Mouse (Mus musculus) gastrocnemius, postnatal 36 days (tissue): ENCODE measurements at regions not wholly inside any gene's neighbourhood (a gene's known extent, or its start where the extent isn't known, plus 50 kb on each side); places are given as distances from the start of the nearest gene placed in this dataset.

Experiments
- DNase-seq, 2 experiments: peaks; one replicate each; pipeline ENCODE4 v3.0.0; 2022
- intact Hi-C: fragments of 180-260 bp; cut with DNase I; formaldehyde crosslinking; loops from one replicate; pipeline ENCODE4 v1.15.1; 2025

DNA sequence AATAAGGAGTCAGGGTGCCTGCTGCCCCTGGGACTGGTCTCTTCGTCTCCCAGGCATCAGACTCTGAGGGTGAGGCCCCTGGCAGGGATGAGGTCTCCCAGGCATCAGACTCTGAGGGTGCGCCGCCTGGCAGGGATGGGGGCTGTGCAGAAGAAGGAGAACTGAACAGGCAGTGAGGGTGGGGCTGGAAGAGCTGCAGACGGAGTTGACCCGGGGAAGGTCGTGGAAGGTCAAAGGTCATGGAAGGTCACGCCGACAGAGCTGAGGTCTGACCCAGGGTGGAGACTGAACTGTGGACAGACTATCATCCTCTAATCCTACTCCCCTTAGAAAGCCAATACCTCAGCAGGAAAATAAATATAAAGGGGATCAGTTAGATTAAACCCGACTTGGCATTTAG, 50.6 kb upstream of the Grik3 start:
- intact Hi-C loops: no loop called here
- no peak for DNase-seq

DNA sequence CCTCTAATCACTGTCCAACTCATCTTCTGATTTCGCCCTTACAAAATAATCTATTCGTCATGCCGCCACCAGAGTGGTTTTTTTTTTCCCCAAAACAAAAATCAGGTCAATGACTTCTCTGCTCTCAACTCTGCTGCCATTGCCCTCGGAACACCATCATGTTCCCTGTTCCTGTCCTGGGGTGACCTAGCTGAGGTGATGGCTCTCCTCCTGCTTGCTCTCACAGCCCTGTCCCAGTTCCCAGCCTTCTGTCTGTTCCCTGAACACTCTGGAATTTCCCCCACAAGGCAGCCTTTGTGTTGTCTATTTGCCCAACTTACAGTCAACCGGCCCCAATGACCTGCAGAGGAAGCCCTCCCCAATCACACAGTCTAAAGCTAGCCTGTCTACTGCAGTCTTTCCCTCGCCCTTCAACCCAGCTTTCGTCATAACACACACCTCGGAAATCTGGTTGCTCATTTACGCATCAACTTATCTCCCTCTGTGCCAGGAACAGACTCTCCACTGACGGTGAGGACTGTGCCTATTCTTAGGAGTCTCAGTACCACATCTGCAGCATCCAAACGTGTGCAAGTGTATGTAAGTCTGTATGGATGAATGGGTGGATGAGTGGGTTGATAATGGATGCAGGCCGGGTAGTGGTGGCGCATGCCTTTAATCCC, 53.2 kb upstream of the Grik3 start:
- intact Hi-C loops: no loop called here

DNA sequence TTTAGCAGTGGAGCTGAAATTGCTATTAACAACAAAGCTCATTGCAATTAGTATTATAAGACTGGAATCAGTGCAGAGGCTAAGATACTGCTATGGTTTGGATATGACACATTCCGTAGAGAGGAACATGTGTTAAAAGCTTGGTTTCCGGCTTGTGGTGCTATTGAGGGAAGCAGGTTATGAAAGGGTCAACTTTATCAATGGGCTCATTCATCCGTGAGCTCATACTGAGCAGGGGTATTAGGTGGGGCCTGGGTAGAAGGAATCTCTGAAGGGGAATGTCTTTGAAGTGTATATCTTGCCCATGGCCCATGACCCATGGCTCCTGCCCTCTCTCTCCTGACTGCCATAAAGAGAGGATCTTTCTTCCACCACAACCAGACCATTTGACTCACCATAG, 57.0 kb upstream of the Grik3 start:
- intact Hi-C loops: no loop called here

More for the DNA sequence above, 53.2 kb upstream of the Grik3 start:
- DNase-seq: no peak

DNA sequence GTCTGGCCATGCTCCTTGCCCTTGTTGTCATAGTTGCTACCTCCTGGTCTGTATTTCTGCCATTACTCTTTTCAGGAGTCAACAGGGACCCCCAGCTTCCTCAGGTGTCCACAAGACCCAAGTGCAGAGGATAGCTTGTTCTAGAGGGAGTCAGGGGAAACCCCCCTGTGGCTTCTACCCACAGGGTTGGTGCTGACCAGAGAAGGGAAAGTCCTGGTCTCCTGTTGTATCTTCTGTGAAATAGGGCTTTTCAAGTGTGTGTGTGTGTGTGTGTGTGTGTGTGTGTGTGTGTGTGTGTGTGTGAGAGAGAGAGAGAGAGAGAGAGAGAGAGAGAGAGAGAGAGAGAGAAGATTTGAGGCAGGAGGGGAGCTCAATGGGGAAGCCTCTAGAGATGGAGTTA, 58.9 kb upstream of the Grik3 start:
- no peak for DNase-seq
- intact Hi-C loops: no loop called here

More for the DNA sequence above, 57.0 kb upstream of the Grik3 start:
- no peak for DNase-seq

DNA sequence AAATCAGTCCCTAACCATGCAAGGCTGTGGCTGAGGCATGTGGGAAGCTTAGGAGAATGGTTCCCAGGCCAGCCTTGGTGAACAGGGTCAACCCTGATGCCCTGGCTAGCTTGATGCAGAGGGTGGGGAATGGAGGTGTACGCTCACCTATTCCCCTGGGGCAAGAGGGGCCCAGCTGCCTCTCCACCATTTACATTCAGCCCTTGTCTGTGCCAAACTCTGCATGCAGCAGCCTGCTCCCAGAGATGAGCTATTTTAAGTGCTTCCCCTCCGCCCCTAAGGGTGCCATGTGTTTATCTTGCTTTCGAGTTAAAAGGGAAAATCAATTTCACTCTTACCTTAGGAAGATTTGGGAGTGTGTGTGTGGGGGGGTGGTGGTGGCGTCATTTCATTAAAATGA, 59.7 kb upstream of the Grik3 start:
- intact Hi-C loops: no loop called here
- no peak for DNase-seq

DNA sequence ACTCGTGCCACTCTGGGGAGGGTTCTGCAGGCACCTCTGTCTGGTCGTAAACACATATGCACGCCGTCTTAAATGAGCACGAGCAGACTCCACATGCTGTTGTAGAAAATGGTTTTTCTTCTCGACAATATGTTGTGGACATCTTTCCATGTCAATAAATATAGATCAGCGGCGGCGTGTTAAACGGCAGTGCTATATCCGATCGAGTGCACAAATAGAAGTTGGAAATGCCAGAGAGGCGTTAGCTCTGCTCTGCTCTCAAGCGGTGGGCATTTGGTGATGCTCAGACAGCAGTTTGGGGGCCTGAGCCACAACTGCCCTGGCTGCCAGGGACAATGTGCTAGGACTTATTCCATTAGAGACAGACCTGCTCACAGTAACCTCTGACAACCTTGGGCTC, 61.8 kb upstream of the Grik3 start:
- no peak for DNase-seq
- intact Hi-C loops: no loop called here

DNA sequence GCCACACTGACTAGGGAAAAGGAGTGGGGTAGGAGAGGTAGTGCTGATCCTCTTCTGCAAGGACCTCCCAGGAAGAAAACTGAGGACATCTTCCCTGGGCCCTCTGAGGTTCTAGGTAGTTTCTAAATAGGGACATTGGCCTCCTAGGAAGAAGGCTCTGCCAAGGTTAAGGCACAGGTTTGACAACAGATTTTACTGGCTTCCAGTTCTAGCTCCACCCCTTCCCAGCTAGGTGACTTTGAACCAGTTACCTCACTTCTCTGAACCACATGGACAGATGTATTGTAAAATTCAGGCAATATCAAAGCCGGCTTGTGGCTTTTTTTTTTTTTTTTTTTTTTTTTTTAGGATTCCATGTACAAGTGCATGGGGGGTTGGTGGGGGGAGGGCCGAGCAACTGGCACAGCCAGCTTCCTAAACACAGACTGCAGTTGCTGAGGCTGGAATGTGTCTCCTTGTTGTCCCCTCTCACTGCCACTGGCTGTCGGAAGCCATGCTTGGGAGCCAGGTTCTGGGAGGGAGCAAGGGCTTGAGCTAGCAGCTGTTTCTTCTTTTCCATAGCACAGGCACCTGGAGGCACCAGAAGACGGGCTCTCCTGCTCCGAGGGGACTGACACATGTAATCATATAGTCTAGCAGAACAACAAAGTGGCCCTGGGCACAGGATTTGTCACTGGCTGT, 69.8 kb upstream of the Grik3 start:
- no peak for DNase-seq
- intact Hi-C loops: no loop called here

DNA sequence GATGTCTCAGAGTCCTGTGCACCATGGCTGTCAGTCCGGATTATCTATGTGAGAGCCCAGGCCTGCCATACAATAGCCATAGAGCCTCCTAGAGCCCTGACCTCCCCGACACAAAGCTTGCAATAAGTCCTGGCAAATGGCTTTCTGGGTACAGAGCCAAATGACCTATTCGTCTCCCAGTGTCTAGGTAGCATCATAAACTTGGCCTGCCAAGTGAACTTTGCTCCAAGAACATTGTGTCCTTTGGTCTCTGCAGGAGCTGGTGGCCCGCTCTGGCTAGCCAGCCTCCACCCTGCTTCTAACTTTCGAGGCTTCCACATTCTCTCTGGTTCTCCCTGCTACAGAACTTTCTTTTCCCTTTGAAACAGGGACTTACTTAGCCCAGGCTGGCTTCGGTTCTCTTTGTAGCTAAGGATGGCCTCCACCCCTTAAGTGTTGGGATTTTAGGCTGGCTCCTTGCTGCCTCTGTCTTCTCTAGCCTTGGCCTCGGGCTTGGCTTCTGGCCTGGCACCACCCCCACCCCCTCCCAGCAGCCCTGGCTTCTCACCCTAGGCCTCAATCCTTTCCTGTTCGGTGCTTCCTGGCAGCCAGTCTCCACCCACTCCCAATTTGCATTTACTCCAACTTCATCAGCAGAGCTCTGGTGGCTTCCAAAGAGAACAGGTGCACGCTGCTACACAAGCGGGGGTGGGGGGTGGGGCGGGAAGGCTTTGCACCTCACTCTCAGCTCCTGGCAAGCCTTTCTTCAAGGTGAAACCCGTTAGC, 70.8 kb upstream of the Grik3 start:
- intact Hi-C loops: no loop called here
- DNase-seq: no peak

DNA sequence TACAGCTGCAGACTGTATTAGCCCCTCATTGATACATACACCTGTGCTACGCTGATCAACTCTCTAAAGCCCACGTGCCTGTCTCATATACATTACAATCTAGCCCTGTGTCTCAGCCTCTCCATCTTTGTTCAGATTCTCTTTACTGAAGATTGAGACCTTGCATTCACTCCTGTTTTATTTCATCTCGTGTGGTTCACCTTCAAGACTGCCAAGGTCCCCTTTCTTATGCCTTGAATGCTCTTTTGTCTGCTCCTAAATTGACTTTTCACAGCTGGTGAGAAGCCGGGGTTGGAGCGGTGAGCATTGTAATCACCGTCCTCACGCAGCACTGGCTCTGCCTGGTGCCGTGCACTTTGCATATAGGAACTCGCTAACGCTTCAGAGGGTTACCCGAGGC, 75.2 kb upstream of the Grik3 start:
- intact Hi-C loops: no loop called here
- no peak for DNase-seq

DNA sequence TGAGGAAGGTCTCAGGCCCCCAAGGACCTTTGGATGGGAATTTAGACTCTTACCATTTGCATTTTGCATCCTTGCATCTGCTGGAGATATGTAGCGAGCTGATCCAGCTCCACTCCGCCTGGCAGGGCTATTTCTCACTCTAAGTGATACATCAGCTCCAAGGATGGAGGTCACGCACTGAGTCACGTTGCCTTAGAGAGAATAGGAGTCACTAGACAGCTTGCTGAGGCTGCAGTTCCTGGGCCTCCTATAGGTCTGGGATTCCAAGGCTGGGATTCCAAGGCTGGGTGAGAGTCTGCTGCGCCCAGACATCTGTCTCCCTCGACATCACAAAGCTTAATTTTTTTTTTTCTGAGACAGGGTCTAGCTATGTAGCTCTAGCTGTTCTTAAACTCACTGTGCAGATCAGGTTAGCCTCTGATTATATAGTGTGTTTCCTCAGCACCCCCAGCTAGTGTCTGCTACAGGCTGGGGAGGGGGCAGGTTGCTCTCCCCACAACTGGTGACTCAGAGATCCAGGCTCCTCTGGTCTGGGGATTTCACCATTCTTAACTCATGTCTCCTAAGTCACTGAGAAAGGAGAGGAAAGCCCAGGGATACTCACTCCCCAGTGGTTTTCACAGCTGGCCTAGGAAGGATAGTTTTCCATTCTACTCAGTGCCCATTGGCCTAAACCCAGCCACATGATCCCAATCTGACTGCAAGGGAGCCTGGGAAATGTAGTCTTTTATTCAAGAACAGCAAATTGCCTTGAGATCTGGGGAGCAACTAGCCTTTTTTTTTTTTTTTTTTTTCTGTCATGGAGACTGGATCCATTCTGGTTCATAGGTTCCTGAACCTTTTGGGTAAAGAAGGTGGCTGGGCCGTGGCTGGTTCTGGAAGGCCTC, 76.4 kb upstream of the Grik3 start:
- DNase-seq: no peak
- intact Hi-C loops: no loop called here

DNA sequence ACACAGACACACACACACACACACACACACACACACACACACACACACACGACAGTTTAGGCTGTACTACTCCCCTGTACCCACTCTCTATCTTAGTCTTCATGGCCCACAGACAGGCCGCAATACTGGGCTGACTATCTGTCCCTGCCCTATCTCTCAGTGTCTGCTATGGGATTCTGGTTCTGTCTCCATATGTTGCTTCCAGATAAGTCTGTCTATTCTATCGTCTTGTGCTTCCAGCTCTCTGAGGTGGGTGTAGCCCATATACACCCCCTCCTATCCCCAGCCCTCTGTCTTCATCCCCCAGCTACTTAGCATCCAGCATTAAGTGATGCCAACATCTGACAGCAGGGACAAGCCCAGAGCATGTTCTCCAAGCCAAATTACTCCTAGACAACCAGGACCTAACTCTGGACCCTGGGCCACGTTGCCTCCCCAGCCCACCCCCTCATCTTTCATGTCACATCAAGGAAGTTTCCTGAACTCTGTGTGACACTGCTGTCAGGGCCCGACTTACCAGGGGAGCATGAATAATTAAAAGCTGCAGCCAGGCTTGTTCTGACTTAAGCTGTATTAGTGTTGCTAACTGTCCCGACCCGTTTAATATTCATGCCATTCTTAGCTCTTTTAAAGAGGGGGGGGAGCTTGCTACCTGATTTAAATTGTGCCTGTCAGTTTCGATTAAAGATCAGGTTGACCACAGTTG, 79.6 kb upstream of the Grik3 start:
- intact Hi-C loops: no loop called here
- DNase-seq: no peak

DNA sequence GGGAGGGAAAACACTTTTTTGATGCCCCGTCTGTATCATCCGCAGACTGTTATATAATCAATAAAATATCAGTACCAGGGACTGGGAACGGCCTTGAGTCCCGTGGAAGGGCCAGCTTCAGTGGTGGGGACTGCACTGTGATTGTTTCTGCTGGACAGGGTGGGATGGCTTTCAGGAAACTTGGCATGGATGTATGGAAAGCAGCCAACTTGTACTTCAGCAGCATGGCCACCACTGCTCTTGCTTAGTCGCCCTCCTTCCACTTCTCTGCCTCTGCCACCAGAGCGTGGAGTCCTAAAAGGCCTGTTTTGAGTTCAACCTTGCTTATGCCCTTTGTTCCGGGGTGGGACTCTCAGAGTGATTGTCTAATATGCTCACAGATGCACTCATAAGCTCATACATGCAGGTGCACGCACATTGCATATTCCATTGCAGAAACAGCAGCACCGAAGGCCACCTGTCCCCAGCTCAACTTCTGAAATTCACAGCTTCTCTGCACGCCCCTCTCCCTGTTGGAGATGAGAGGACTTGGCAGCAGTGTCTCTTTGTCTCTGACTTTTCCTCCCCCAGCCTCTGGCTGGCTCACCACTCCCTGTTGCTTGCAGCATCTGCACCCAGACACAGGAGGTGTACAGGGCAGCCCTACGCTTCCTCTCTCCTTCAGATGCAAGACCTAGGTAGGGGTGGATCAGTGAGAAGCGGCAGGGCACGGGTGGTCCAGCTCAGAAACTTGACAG, 91.0 kb upstream of the Grik3 start:
- intact Hi-C loops: no loop called here
- no peak for DNase-seq

DNA sequence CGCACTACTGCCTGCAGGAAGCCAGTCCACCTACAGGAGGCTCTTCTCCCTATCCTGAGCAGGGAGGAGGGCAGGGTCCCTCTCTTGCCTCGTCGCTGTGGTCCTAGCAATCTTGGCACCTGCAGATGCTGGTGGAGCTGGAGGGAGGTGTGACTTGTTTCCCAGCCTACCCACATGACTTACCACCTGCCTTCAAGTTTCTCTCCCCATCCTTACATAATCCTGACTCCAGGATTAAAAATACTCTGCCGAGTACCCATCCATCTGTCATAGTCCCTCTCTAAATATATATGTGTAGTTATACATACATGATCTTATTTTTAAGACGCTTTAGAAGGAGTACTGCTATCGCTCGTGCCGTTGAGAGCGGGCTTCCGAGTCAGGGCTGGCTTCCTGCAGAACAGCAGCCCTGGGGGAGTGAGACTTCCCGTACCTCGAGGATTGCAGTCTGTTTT, 93.5 kb upstream of the Grik3 start:
- intact Hi-C loops: no loop called here
- no peak for DNase-seq

DNA sequence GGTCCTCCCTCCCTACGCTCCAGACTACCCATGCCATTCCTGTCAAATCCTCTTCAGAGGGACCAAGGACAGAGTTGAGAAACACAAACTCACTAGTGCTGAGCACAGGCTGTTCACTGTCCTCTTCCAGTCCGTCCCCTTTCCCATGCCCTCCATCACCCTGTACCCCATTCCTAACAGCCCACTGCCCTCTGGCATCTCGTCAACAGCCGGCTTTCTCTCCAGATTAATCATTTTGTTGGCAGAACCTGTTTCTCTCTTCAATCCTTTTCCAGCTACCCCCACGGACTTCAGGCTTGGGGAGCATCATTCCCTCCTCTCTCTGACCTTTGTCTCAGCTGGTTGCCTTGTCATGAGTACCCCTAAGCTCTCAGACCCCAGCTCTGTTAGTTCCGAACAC, 99.2 kb upstream of the Grik3 start:
- intact Hi-C loops: no loop called here
- DNase-seq: no peak

DNA sequence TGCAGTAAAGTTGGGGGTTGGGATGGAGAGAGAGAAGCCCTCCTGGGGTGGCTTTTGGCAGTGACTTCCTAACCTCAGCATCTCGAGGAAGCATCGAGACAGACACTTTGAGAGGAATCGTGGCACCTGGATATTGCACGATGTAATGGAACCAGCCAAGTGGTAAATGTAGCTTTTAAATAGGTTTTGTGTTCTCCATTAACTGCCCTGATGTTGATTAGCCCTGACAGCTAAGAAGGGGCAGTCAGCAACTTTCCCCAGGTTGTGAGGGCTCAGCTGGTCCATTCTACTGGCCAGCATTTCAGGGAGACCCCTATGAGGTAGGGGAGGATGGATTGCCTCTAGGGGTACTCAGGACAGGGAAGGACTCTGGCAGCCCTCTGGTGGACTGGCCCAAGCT, 104.7 kb upstream of the Grik3 start:
- intact Hi-C loops: no loop called here
- DNase-seq: no peak

DNA sequence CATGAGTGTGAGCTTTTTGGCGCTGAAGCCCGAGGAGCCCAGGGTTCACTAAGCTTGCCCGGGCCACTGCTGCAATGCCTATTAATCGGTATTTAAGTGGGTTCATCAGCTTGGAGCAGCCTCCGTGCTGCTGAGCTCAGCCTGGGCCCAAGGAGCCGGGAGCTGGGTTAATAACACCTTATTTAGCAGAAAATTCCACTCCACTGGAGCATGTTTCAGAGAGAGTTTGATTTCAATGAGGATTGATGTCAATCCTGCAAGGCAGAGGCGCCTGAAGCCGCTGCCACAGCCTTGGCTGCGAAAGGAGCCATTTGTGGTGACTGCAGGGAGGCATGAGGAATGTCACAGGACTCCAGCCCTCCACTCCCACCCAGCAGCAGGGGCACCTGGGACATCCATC, 126.5 kb upstream of the Grik3 start:
- intact Hi-C loops: no loop called here
- DNase-seq: no peak

DNA sequence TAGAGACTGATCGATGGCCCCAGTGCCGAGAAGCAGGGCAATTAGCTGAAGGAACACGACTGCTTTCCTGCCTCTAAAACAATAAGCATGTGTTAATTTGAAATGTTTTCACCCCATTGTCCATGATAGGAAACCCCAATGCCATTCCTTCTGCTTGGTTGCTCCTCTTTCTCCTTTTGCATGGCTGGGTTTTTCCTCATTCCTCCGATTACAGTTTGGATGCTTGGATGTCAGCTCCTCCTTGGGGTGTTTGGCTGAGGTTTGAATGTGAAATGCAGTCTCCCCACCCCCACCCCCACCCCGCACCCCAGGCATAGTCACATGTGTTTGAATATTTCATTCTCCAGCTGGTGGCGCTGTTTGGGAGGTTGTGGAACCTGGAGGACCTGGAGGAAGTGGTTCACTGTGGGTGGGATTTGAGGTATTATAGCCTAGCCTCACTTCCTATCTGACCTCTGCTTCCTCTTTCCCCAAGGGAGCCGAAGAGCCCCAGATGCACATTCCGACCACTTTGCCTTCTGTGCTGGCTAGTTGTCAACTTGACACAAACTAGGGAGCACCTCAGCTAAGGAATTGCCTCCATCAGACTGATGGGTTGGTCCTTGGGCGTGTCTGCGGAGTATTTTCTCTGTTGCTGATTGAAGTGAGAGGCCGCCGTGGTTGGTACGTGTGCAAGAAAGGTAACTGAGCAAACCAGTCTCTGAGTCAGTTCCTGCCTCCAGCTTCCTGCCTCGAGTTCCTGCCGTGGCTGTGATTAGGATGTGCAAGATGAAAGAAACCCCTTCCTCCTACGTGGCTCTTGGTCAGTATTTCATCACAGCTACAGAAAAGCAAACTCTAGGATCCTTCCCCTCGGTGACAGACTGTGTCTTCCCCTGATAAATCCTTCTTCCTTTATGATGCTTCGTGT, 128.6 kb upstream of the Grik3 start:
- intact Hi-C loops: no loop called here
- DNase-seq: no peak

DNA sequence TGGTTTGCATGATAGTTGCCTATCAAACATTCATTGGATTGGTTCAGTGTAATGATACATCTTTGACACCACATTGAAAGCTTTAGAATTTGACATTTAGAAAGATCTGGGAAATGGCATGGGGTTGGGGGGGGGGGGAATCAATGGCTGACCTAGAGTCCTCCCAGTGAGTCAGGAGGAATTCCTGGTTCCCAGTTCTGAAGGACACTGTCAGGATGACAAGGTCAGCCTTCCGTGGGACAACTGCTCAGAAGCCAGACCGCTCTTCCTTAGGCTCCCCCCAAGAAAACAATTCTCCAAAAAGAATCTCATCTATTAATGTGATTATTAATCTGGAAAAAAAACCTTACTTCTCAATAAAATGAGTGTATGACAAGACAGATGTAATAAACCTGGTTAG, 132.1 kb upstream of the Grik3 start:
- no peak for DNase-seq
- intact Hi-C loops: no loop called here

DNA sequence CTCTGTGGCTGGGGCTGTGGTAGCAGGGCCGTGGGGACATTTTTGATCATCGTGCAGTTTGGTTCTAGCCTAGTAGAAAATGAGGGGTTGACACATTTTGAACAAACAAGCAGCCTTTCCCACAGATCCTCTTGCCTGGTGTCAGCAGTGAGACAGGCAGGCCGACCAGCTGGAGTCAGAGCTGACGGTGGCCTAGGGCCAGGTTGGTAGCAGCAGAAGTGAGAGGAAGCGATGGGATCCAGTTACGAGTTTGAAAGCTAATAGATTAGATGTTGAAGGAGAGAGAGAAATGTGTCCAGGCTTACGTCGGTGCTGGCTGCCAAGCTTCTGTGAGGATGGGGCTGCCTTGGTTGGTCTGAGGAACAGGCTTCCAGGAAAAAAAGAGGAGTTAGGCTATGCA, 134.1 kb upstream of the Grik3 start:
- intact Hi-C loops: no loop called here
- DNase-seq: no peak
